Mouse (Mus musculus) heart, adult 11 months (tissue): ENCODE data around the gene Celsr1.

Experiments
- DNase-seq: peaks from one replicate; pipeline ENCODE4 v3.0.0; 2022

Celsr1 gene

GRCm38 (mm10) chr15:85953458-85953857 is 80.1 kb downstream of the Celsr1 start:
- no peak for DNase-seq

- DNase-seq: no peak
Observed at GRCm38 (mm10) chr15:85949421-85950164, 84.0 kb downstream of the Celsr1 start.

- DNase-seq: no peak
Observed at GRCm38 (mm10) chr15:85947967-85948366, 85.6 kb downstream of the Celsr1 start.

- DNase-seq: no peak
Observed at GRCm38 (mm10) chr15:85947541-85947940, 86.0 kb downstream of the Celsr1 start.

GRCm38 (mm10) chr15:85935627-85936049 is 97.9 kb downstream of the Celsr1 start:
- peak; percentile 92 for DNase-seq

- DNase-seq: no peak
Observed at GRCm38 (mm10) chr15:85928161-85928560, 105.4 kb downstream of the Celsr1 start.

- no peak for DNase-seq
Observed at GRCm38 (mm10) chr15:85921855-85922254, 111.7 kb downstream of the Celsr1 start.

- no peak for DNase-seq
Observed at GRCm38 (mm10) chr15:85919892-85920248, 113.7 kb downstream of the Celsr1 start.

GRCm38 (mm10) chr15:85919191-85919891 is 114.2 kb downstream of the Celsr1 start:
- no peak for DNase-seq

- no peak for DNase-seq
Observed at GRCm38 (mm10) chr15:85913605-85914004, 120.0 kb downstream of the Celsr1 start.

GRCm38 (mm10) chr15:85909931-85910330 is 123.6 kb downstream of the Celsr1 start:
- no peak for DNase-seq

GRCm38 (mm10) chr15:85909492-85909829 is 124.1 kb downstream of the Celsr1 start:
- DNase-seq: no peak

GRCm38 (mm10) chr15:85908660-85909491 is 124.7 kb downstream of the Celsr1 start:
- no peak for DNase-seq

- no peak for DNase-seq
Observed at GRCm38 (mm10) chr15:85903826-85904225, 129.8 kb downstream of the Celsr1 start.

- DNase-seq: no peak
Observed at GRCm38 (mm10) chr15:85902505-85902904, 131.1 kb downstream of the Celsr1 start.

- no peak for DNase-seq
Observed at GRCm38 (mm10) chr15:85900801-85901200, 132.8 kb downstream of the Celsr1 start.

GRCm38 (mm10) chr15:85900318-85900717 is 133.3 kb downstream of the Celsr1 start:
- no peak for DNase-seq

- DNase-seq: no peak
Observed at GRCm38 (mm10) chr15:85899396-85899795, 134.2 kb downstream of the Celsr1 start.

GRCm38 (mm10) chr15:85897113-85897512 is 136.5 kb downstream of the Celsr1 start:
- no peak for DNase-seq

- DNase-seq: no peak
Observed at GRCm38 (mm10) chr15:85896284-85896683, 137.3 kb downstream of the Celsr1 start.

- no peak for DNase-seq
Observed at GRCm38 (mm10) chr15:85893871-85894270, 139.7 kb downstream of the Celsr1 start.

- DNase-seq: no peak
Observed at GRCm38 (mm10) chr15:85892498-85893118, 141.0 kb downstream of the Celsr1 start.

- DNase-seq: no peak
Observed at GRCm38 (mm10) chr15:85891971-85892370, 141.6 kb downstream of the Celsr1 start.
